9 mouse cellular contexts compared by ENCODE assay signal in genomic region chr13:57246238-57246963, GRCm38 (mm10).
DNase-seq lines count a peak whose midpoint lies in the region; ATAC-seq and TF ChIP-seq lines count a peak whose summit lies in the region.
"Had no signal": no experiment of that assay in that cellular context is flagged by ENCODE, and none has a peak within 500 bp of the region (broad histone marks: within the 10 kb centered on the region; RNA-seq: fewer than 3 reads in every experiment).

No protein-coding gene starts in this region.

- H3K9me3 ChIP-seq in heart, embryonic 10.5 days: no peaks in the 10 kb centered on the region
- H3K9me3 ChIP-seq in kidney, postnatal 0 days (replicated peaks; ENCODE audit: low read length): no peaks in the 10 kb centered on the region
- H3K9me3 ChIP-seq: hindbrain, embryonic 10.5 days had no signal

- no peak overlapping the region for H3K9ac ChIP-seq in kidney, postnatal 0 days (ENCODE audit: low read depth, low read length)

- no peak overlapping the region for H3K27ac ChIP-seq in heart, embryonic 10.5 days
- no peak overlapping the region for H3K27ac ChIP-seq in kidney, postnatal 0 days
- H3K27ac ChIP-seq: hindbrain, embryonic 10.5 days had no signal

- no peak for ATAC-seq in kidney, postnatal 0 days (replicated peaks; ENCODE audit: low FRiP score, low read depth)

- intact Hi-C loops in heart, postnatal 14 days (cut with DNase I): no loop called here

- no peak overlapping the region for H3K4me3 ChIP-seq in heart, embryonic 10.5 days
- H3K4me3 ChIP-seq in kidney, postnatal 0 days (replicated peaks; ENCODE audit: low read depth, low read length): no peak overlapping the region
- H3K4me3 ChIP-seq: hindbrain, embryonic 10.5 days had no signal

- H3K27me3 ChIP-seq in heart, embryonic 10.5 days (ENCODE audit: insufficient read depth, poor library complexity, severe bottlenecking): no peaks in the 10 kb centered on the region
- H3K27me3 ChIP-seq in kidney, postnatal 0 days (ENCODE audit: insufficient read depth, low read length): no peaks in the 10 kb centered on the region

- no peak for TF ChIP-seq CTCF in brain, embryonic 14.5 days (IDR thresholded peaks at IDR 0.05; ENCODE audit: borderline replicate concordance, extremely low read depth, insufficient read depth, insufficient read length)
- no peak for TF ChIP-seq CTCF in kidney, postnatal 0 days (IDR thresholded peaks at IDR 0.05; ENCODE audit: low read depth)

- TF ChIP-seq POLR2A in brain, embryonic 14.5 days (IDR thresholded peaks at IDR 0.05; ENCODE audit: borderline replicate concordance, extremely low read depth, insufficient read depth, insufficient read length, poor library complexity, severe bottlenecking): no peak

- DNase-seq in adrenal gland, adult 2 months: peak; percentile 21
- no peak for DNase-seq in adrenal gland, postnatal 14 days
- DNase-seq in heart, postnatal 14 days: peak; percentile 13 to 18
- DNase-seq in heart, embryonic 10.5 days (ENCODE audit: low spot score): no peak
- peak; percentile 52 for DNase-seq in brain, embryonic 14.5 days (ENCODE audit: low read depth)
- no peak for DNase-seq in kidney, postnatal 0 days (ENCODE audit: low spot score)
- DNase-seq in urinary bladder, postnatal 36 days (ENCODE audit: low spot score in 2 of 2): no peak
- DNase-seq in urinary bladder, postnatal 14 days (ENCODE audit: low spot score): no peak

- no peaks in the 10 kb centered on the region for H3K36me3 ChIP-seq in heart, embryonic 10.5 days
- H3K36me3 ChIP-seq in kidney, postnatal 0 days (ENCODE audit: insufficient read depth, low read length): no peaks in the 10 kb centered on the region
- H3K36me3 ChIP-seq: hindbrain, embryonic 10.5 days had no signal

- H3K4me1 ChIP-seq in heart, embryonic 10.5 days: no peaks in the 10 kb centered on the region
- H3K4me1 ChIP-seq in kidney, postnatal 0 days (replicated peaks; ENCODE audit: insufficient read depth, low read length): no peaks in the 10 kb centered on the region
- H3K4me1 ChIP-seq: hindbrain, embryonic 10.5 days had no signal

- peak overlapping the region; percentile 21; the same call in 1 of the 2 replicates for H3K4me2 ChIP-seq in kidney, postnatal 0 days (ENCODE audit: low read length)

- 78% methylated on average over 18 of the region's 18 CpGs for WGBS in heart, embryonic 10.5 days
- 48% methylated on average over 18 of the region's 18 CpGs for WGBS in kidney, postnatal 0 days

Comparison
In these comparisons a context has a peak if more than half of its experiments do, and no peak if none do; other contexts are left out.
1. DNase-seq: peak in adrenal gland, adult 2 months (single experiment), heart, postnatal 14 days (2 of 2) and brain, embryonic 14.5 days (single experiment); none in adrenal gland, postnatal 14 days (single experiment), heart, embryonic 10.5 days (single experiment), kidney, postnatal 0 days (single experiment), urinary bladder, postnatal 36 days (0 of 2) and urinary bladder, postnatal 14 days (single experiment).